In genomic region chr5:9557706-9558105, GRCm38 (mm10) we compare ENCODE assay signal across 18 mouse cellular contexts.
DNase-seq lines count a peak whose midpoint lies in the region; ATAC-seq lines count a peak whose summit lies in the region.
"Had no signal": no experiment of that assay in that cellular context is flagged by ENCODE, and none has a peak within 500 bp of the region (broad histone marks: within the 10 kb centered on the region; RNA-seq: fewer than 3 reads in every experiment).

No protein-coding gene starts in this region.

- no peaks in the 10 kb centered on the region for H3K36me3 ChIP-seq in hindbrain, embryonic 14.5 days (replicated peaks; ENCODE audit: control insufficient read depth, insufficient read depth)
- no peaks in the 10 kb centered on the region for H3K36me3 ChIP-seq in hindbrain, embryonic 10.5 days
- no peaks in the 10 kb centered on the region for H3K36me3 ChIP-seq in midbrain, embryonic 14.5 days (ENCODE audit: control insufficient read depth, insufficient read depth, low read length)
- no peaks in the 10 kb centered on the region for H3K36me3 ChIP-seq in midbrain, embryonic 11.5 days (ENCODE audit: control insufficient read depth, insufficient read depth, low read length)
- H3K36me3 ChIP-seq: embryonic facial prominence, embryonic 10.5 days; limb, embryonic 13.5 days; stomach, embryonic 15.5 days had no signal

- H3K9ac ChIP-seq in hindbrain, embryonic 14.5 days = no peak overlapping the region
- H3K9ac ChIP-seq in midbrain, embryonic 14.5 days (replicated peaks; ENCODE audit: low read length) = no peak overlapping the region
- no peak overlapping the region for H3K9ac ChIP-seq in midbrain, embryonic 11.5 days (ENCODE audit: low read length)
- H3K9ac ChIP-seq: limb, embryonic 13.5 days; stomach, embryonic 15.5 days had no signal

- no peaks in the 10 kb centered on the region for H3K4me1 ChIP-seq in hindbrain, embryonic 14.5 days (replicated peaks; ENCODE audit: control insufficient read depth, insufficient read depth, low read length)
- no peaks in the 10 kb centered on the region for H3K4me1 ChIP-seq in hindbrain, embryonic 10.5 days (replicated peaks)
- H3K4me1 ChIP-seq in midbrain, embryonic 14.5 days (ENCODE audit: control insufficient read depth, insufficient read depth, low read length) = no peaks in the 10 kb centered on the region
- H3K4me1 ChIP-seq in midbrain, embryonic 11.5 days (ENCODE audit: control insufficient read depth, insufficient read depth, low read length) = no peaks in the 10 kb centered on the region
- H3K4me1 ChIP-seq: embryonic facial prominence, embryonic 10.5 days; limb, embryonic 13.5 days; stomach, embryonic 15.5 days had no signal

- 43% methylated on average over 3 of the region's 3 CpGs for WGBS in hindbrain, embryonic 14.5 days
- WGBS in hindbrain, embryonic 10.5 days = 59% methylated on average over 3 of the region's 3 CpGs
- 60% methylated on average over 3 of the region's 3 CpGs for WGBS in midbrain, embryonic 14.5 days
- WGBS in midbrain, embryonic 11.5 days = 69% methylated on average over 3 of the region's 3 CpGs

- H3K27ac ChIP-seq in hindbrain, embryonic 14.5 days = 0 out of 2 replicates have a peak overlapping the region, but pooled peaks have one; percentile 17
- H3K27ac ChIP-seq in hindbrain, embryonic 10.5 days = no peak overlapping the region
- H3K27ac ChIP-seq in midbrain, embryonic 14.5 days (replicated peaks; ENCODE audit: low read depth, low read length) = no peak overlapping the region
- H3K27ac ChIP-seq in midbrain, embryonic 11.5 days (ENCODE audit: low read depth, low read length) = no peak overlapping the region
- H3K27ac ChIP-seq: embryonic facial prominence, embryonic 10.5 days; limb, embryonic 13.5 days; stomach, embryonic 15.5 days had no signal

- H3K9me3 ChIP-seq in hindbrain, embryonic 14.5 days (ENCODE audit: control insufficient read depth, low read length) = no peaks in the 10 kb centered on the region
- H3K9me3 ChIP-seq in hindbrain, embryonic 10.5 days = no peaks in the 10 kb centered on the region
- no peaks in the 10 kb centered on the region for H3K9me3 ChIP-seq in midbrain, embryonic 14.5 days (ENCODE audit: control insufficient read depth, low read length)
- no peaks in the 10 kb centered on the region for H3K9me3 ChIP-seq in midbrain, embryonic 11.5 days (ENCODE audit: control insufficient read depth, low read length)
- H3K9me3 ChIP-seq: embryonic facial prominence, embryonic 10.5 days; limb, embryonic 13.5 days; stomach, embryonic 15.5 days had no signal

- intact Hi-C loops in left cerebral cortex, postnatal 4 days (cut with DNase I) = no loop called here

- DNase-seq in hindbrain, embryonic 14.5 days (ENCODE audit: low spot score) = no peak
- DNase-seq in hindbrain, embryonic 10.5 days (ENCODE audit: low spot score) = no peak
- peak; percentile 3 for DNase-seq in midbrain, embryonic 14.5 days
- DNase-seq in midbrain, embryonic 11.5 days (ENCODE audit: low spot score, missing footprints) = no peak
- DNase-seq in brain, adult 2 months (ENCODE audit: low read depth, low spot score) = peak; percentile 48
- peak; percentile 45 for DNase-seq in left cerebral cortex, postnatal 4 days
- no peak for DNase-seq in testis, postnatal 14 days (ENCODE audit: low spot score)
- DNase-seq: cerebellum, adult 9-11 months; gastrocnemius, postnatal 36 days; heart, postnatal 4 days; kidney, adult 2 months; lung, postnatal 36 days; thymus, postnatal 4 days had no signal

- peak; percentile 64; the same call in 1 of the 2 replicates for ATAC-seq in hindbrain, embryonic 14.5 days (ENCODE audit: low FRiP score)
- ATAC-seq in midbrain, embryonic 14.5 days (ENCODE audit: low FRiP score, low TSS enrichment) = no peak
- ATAC-seq in midbrain, embryonic 11.5 days (ENCODE audit: low FRiP score) = no peak
- ATAC-seq in erythroblast, adult 5-6 weeks (replicated peaks; ENCODE audit: low FRiP score, poor library complexity, severe bottlenecking) = no peak

- no peaks in the 10 kb centered on the region for H3K27me3 ChIP-seq in hindbrain, embryonic 14.5 days (ENCODE audit: control insufficient read depth, insufficient read depth, low read length)
- H3K27me3 ChIP-seq in hindbrain, embryonic 10.5 days (ENCODE audit: insufficient read depth, poor library complexity, severe bottlenecking) = no peaks in the 10 kb centered on the region
- H3K27me3 ChIP-seq in midbrain, embryonic 14.5 days (ENCODE audit: control insufficient read depth, insufficient read depth, low read length) = no peaks in the 10 kb centered on the region
- no peaks in the 10 kb centered on the region for H3K27me3 ChIP-seq in midbrain, embryonic 11.5 days (ENCODE audit: control insufficient read depth, insufficient read depth, low read length)
- H3K27me3 ChIP-seq: limb, embryonic 13.5 days; stomach, embryonic 15.5 days had no signal

- H3K4me3 ChIP-seq in hindbrain, embryonic 14.5 days (replicated peaks; ENCODE audit: low read length) = no peak overlapping the region
- H3K4me3 ChIP-seq in hindbrain, embryonic 10.5 days = no peak overlapping the region
- no peak overlapping the region for H3K4me3 ChIP-seq in midbrain, embryonic 14.5 days (replicated peaks; ENCODE audit: low read depth, low read length)
- H3K4me3 ChIP-seq in midbrain, embryonic 11.5 days (ENCODE audit: low read depth, low read length) = no peak overlapping the region
- H3K4me3 ChIP-seq: embryonic facial prominence, embryonic 10.5 days; limb, embryonic 13.5 days; stomach, embryonic 15.5 days had no signal

- no peak overlapping the region for H3K4me2 ChIP-seq in hindbrain, embryonic 14.5 days (replicated peaks)
- no peak overlapping the region for H3K4me2 ChIP-seq in midbrain, embryonic 14.5 days (ENCODE audit: low read length)
- no peak overlapping the region for H3K4me2 ChIP-seq in midbrain, embryonic 11.5 days
- H3K4me2 ChIP-seq: heart, embryonic 11.5 days; limb, embryonic 13.5 days; stomach, embryonic 15.5 days had no signal

Comparison
In these comparisons a context has a peak if more than half of its experiments do, and no peak if none do; other contexts are left out.
1. DNase-seq: peak in midbrain, embryonic 14.5 days (single experiment), brain, adult 2 months (single experiment) and left cerebral cortex, postnatal 4 days (single experiment); none in hindbrain, embryonic 14.5 days (single experiment), hindbrain, embryonic 10.5 days (single experiment), midbrain, embryonic 11.5 days (single experiment) and testis, postnatal 14 days (single experiment).